Mouse (Mus musculus) liver, postnatal 0 days (tissue): Measurements from ENCODE around the gene Eri2. TPM values are rescaled to one million over a fixed set of nuclear protein-coding genes. Genes with fewer than 3 reads are reported as not detected.
"Not testable (repeated sequence)": the region's sequence is repeated elsewhere in the genome, so short reads cannot be mapped to it uniquely, and the experiment has no call there.

Experiments
- ATAC-seq: fragments of 200-750 bp; cut with Nextera tagmentation; 2 replicates; pipeline ENCODE4 v1.8.0; 2017; ENCODE audit warnings: mild to moderate bottlenecking, moderate library complexity
- DNase-seq: peaks from one replicate; pipeline ENCODE4 v3.0.0-alpha.2; 2016
- H3K27ac ChIP-seq: fragments of 300-500 bp; sonication (generic); 2 replicates; pipeline ENCODE4 v1.5.1; 2014; ENCODE audit warnings: antibody characterized with exemption, moderate library complexity, mild to moderate bottlenecking, low read depth
- H3K27me3 ChIP-seq: fragments of 300-500 bp; sonication (generic); 2 replicates; pipeline ENCODE4 v1.6.1; 2014; ENCODE audit warnings: low read length, control low read depth, mixed read lengths; ENCODE audit not compliant: insufficient read depth
- H3K36me3 ChIP-seq: fragments of 300-500 bp; sonication (generic); replicated peaks from 2 replicates; pipeline ENCODE4 v1.6.1; 2014; ENCODE audit warnings: mild to moderate bottlenecking, control low read depth, low read length, moderate library complexity, mixed read lengths; ENCODE audit not compliant: insufficient read depth
- H3K4me1 ChIP-seq: fragments of 300-500 bp; sonication (generic); 2 replicates; pipeline ENCODE4 v1.6.1; 2014; ENCODE audit warnings: antibody characterized with exemption, mild to moderate bottlenecking, control low read depth; ENCODE audit not compliant: insufficient read depth
- H3K4me2 ChIP-seq: fragments of 300-500 bp; sonication (generic); 2 replicates; pipeline ENCODE4 v1.6.1; 2014; ENCODE audit warnings: low read depth, mild to moderate bottlenecking, low read length, moderate library complexity, mixed read lengths
- H3K4me3 ChIP-seq: fragments of 300-500 bp; sonication (generic); 2 replicates; pipeline ENCODE4 v1.5.1; 2014; ENCODE audit warnings: low read depth, low read length
- H3K9ac ChIP-seq: fragments of 300-500 bp; sonication (generic); replicated peaks from 2 replicates; pipeline ENCODE4 v1.6.1; 2014; ENCODE audit warnings: mild to moderate bottlenecking, moderate library complexity
- H3K9me3 ChIP-seq: fragments of 300-500 bp; sonication (generic); 2 replicates; pipeline ENCODE4 v1.6.1; 2016; ENCODE audit warnings: mild to moderate bottlenecking, control low read depth, low read length, mixed read lengths
- CTCF ChIP-seq: sonication (generic); IDR thresholded peaks from 2 replicates; pipeline ENCODE4 v1.5.1; 2016; ENCODE audit warnings: antibody characterized with exemption, low read depth
- EP300 ChIP-seq: IDR thresholded peaks from 2 replicates; pipeline ENCODE4 v1.6.1; 2016; ENCODE audit warnings: antibody characterized with exemption, low read depth, mild to moderate bottlenecking
- WGBS: fragments of 180-500 bp; shearing (Covaris S2); extraction: QIAGEN DNeasy Blood & Tissue Kit; methylation state at CpG from one replicate; pipeline ENCODE4 v1.1.7; 2014; ENCODE audit not compliant: insufficient replicate concordance; 5-methylcytosine and 5-hydroxymethylcytosine counted together
- polyA plus RNA-seq: library from polyadenylated mRNA; unstranded; fragments of >200 nt; fragmentation: Nextera tagmentation; extraction: Ambion mirVana; gene quantifications from 2 replicates; pipeline ENCODE4 v1.2.1, GENCODE M21; 2015

Gene Eri2
- polyA plus RNA-seq, 1 experiment from 2014 or later = 6.5 TPM

DNA sequence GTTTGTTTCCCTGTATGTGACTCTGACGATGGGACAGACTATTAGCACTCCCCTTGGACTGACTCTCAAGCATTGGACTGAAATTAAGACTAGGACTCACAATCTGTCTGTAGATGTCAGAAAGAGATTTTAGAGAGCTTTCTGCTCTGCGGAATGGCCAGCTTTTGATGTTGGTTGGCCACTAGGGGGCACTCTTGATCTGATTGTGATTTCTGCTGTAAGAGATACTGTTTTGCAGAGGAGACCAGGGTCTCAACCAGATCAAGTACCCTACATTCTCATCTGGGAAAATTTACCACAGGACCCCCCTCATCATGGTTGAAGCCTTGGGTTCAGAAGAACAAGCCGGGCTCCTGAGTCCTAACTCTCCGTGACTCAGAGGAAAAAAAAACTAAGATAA lies 62.6 kb downstream of the Eri2 start:
- H3K9me3 ChIP-seq, H3K4me1 ChIP-seq, H3K27ac ChIP-seq, H3K36me3 ChIP-seq, H3K9ac ChIP-seq, H3K4me2 ChIP-seq, H3K4me3 ChIP-seq, ATAC-seq, H3K27me3 ChIP-seq: not testable (repeated sequence)
- WGBS = 89% methylated on average over 4 of the region's 4 CpGs
- TF ChIP-seq CTCF = peak; percentile 58
- peak; percentile 31 for DNase-seq

GRCm38 (mm10) chr7:119727621-119728020 lies 66.2 kb downstream of the Eri2 start:
- no peaks in the 10 kb centered on the region for H3K9me3 ChIP-seq
- ATAC-seq = no peak
- DNase-seq = no peak
- H3K4me2 ChIP-seq = no peak overlapping the region
- no peaks in the 10 kb centered on the region for H3K4me1 ChIP-seq
- H3K4me3 ChIP-seq = no peak overlapping the region
- no peak for TF ChIP-seq EP300
- no peak for TF ChIP-seq CTCF
- no peaks in the 10 kb centered on the region for H3K36me3 ChIP-seq
- H3K27me3 ChIP-seq = no peaks in the 10 kb centered on the region
- 68% methylated on average over 2 of the region's 2 CpGs for WGBS
- no peak overlapping the region for H3K9ac ChIP-seq
- H3K27ac ChIP-seq = no peak overlapping the region

GRCm38 (mm10) chr7:119720947-119721310 lies 72.9 kb downstream of the Eri2 start:
- peaks cover 6% of the 10 kb centered on the region for H3K4me1 ChIP-seq
- peak; percentile 16; the same call in 1 of the 2 replicates for ATAC-seq
- peak overlapping the region; percentile 95 for H3K4me2 ChIP-seq
- no peaks in the 10 kb centered on the region for H3K27me3 ChIP-seq
- peak overlapping the region; percentile 94 for H3K4me3 ChIP-seq
- peak overlapping the region; percentile 69; the same call in 1 of the 2 replicates for H3K27ac ChIP-seq
- H3K36me3 ChIP-seq = peaks cover 21% of the 10 kb centered on the region
- WGBS = 13% methylated on average over 8 of the region's 8 CpGs
- DNase-seq = no peak
- H3K9ac ChIP-seq = peak overlapping the region; percentile 85; the same call in 1 of the 2 replicates
- no peaks in the 10 kb centered on the region for H3K9me3 ChIP-seq
- TF ChIP-seq CTCF = no peak
- TF ChIP-seq EP300 = no peak

DNA sequence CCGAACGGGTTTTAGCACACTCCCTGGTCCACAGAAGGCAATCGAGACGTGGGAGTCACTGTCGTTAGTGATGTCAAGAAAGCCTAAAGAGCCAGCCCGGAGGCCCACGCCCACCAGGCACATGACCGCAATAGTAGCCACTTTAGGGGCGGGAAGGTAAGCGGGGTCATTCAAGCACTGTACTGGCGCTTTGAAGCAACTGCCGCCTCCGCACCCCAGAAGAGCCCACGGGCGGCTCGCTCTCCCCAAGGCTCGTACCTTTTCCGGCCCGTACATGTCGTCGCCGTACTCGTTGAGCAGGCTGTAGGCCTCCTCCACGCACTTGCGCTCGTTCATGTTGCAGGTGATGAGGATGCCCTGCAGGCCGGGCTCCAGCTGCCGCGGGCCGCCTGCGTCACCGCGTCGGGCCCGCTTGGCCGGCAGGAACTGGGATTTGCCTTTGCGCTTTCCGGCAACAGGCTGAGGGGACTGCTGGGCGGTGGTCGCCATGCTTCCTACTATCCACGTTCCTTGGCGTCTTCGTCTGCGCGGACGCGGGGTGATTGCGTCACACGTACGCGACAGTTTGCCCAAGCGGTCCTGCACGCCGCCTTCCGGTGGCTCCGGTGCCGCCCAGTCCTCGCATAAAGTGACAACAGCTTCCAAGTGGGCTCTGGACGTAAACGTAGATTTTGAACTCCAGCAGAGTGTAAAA lies 73.5 kb downstream of the Eri2 start, which contains the start of gene Thumpd1:
TSS of gene Thumpd1 (minus strand) at position 546 of the 694 bp plus-strand sequence.
- peaks cover 6% of the 10 kb centered on the region for H3K4me1 ChIP-seq
- peak within 1 kb of the TSS; percentile 95 for H3K4me2 ChIP-seq
- peak within 1 kb of the TSS; percentile 94 for H3K4me3 ChIP-seq
- TF ChIP-seq CTCF (peak; percentile 83), EP300 (no peak; the same call in 1 of the 2 replicates)
- under 1% methylated on average over 60 of the region's 60 CpGs for WGBS
- no peaks in the 10 kb centered on the region for H3K27me3 ChIP-seq
- ATAC-seq = peak; percentile 96
- H3K9me3 ChIP-seq = no peaks in the 10 kb centered on the region
- H3K9ac ChIP-seq = peak within 1 kb of the TSS; percentile 85
- peak; percentile 93 for DNase-seq
- peaks cover 26% of the 10 kb centered on the region for H3K36me3 ChIP-seq
- peak within 1 kb of the TSS; percentile 69 for H3K27ac ChIP-seq

Other genes with a start within 250 kb of the Eri2 start
- 0.15 TPM in 1 of 2 replicates, not detected in the other for gene Acsm2, start 239.7 kb downstream of the Eri2 start, polyA plus RNA-seq
- gene Acsm1, start 187.0 kb downstream of the Eri2 start, polyA plus RNA-seq = 74.6 and 77.9 TPM in 2 replicates
- not detected in 2 replicates for gene Acsm4, start 104.0 kb downstream of the Eri2 start, polyA plus RNA-seq
- gene Thumpd1, start 73.3 kb downstream of the Eri2 start, polyA plus RNA-seq = 18.2 and 19.3 TPM in 2 replicates
- 21.7 and 23.3 TPM in 2 replicates for gene Acsm3, start 33.1 kb downstream of the Eri2 start, polyA plus RNA-seq
- 3.1 and 5.1 TPM in 2 replicates for gene Rexo5, start 52 bp downstream of the Eri2 start, polyA plus RNA-seq
- 4.5 TPM in 2 replicates for gene Lyrm1, start 101.8 kb upstream of the Eri2 start, polyA plus RNA-seq
- gene Dcun1d3, start 102.2 kb upstream of the Eri2 start, polyA plus RNA-seq = 3.4 and 3.8 TPM in 2 replicates